Mouse (Mus musculus): Measurements from ENCODE around the gene Tspan10. TPM values are rescaled to one million over a fixed set of nuclear protein-coding genes. Genes with fewer than 3 reads are reported as not detected.

The Tspan10 gene
- polyA plus RNA-seq, 1 experiment = not detected

DNA sequence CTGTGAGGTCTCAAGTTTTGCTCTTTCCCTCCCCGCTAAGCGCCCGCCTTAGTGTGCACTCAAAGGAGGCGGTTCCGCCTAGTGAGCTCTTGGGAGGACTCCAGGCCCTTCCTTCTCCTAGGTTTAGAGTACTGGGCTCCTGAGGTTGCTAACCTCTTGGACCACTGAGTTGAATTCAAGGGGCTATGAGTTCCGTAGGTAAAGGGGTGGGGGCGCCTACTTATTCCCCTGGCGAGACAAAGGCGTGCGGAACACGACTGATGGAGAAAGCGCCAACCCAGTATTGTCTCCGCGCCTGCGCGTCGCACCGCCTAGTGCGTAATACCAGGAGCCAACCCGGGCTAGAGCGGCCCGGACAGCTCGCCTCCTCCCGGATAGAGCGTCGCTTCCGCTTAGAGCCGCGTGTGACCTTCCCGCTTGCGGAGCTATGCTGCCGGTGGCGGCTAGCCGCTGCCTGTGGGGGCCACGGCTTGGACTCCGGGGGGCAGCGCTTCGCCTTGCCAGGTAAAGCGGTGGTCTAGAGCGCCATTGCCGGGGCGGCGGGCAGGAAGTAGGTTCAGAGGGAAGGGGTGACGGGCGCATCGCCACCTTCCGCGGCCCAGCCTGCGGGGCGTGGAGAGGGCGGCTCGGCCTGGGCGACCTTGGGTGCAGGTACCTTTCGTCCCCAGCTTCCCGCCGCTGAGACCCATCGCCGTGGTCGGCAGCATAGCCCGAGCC lies 42.0 kb downstream of the Tspan10 start, which contains the start of gene Mrpl12:
Gene Mrpl12 (plus strand): TSS at position 349 of the 717 bp plus-strand sequence.
- H3K79me2 ChIP-seq (ENCODE audit: control insufficient read depth, insufficient read depth) = peaks cover 24% of the 10 kb centered on the region
- peak within 1 kb of the TSS; percentile 91 for H3K4me3 ChIP-seq
- H3K36me3 ChIP-seq (ENCODE audit: control insufficient read depth, insufficient read depth) = peaks cover 28% of the 10 kb centered on the region
- H3K27me3 ChIP-seq (ENCODE audit: control insufficient read depth, insufficient read depth, insufficient read length) = no peaks in the 10 kb centered on the region
- peak within 1 kb of the TSS; percentile 90 for H3ac ChIP-seq (ENCODE audit: control insufficient read depth, insufficient read length)
- TF ChIP-seq TCF3 (IDR thresholded peaks at IDR 0.05; ENCODE audit: insufficient read length, low read depth) (no peak), MAX (IDR thresholded peaks at IDR 0.05; ENCODE audit: low read depth) (no peak), SRF (IDR thresholded peaks at IDR 0.05; ENCODE audit: control insufficient read depth, insufficient read length, low read depth) (peak; percentile 79), MYOG (IDR thresholded peaks at IDR 0.05; ENCODE audit: control insufficient read depth in 1 of 3, insufficient read depth in 1 of 3, insufficient read length in 2 of 3, low read depth in 2 of 3) (peak in 2 of 3 experiments; percentile 12 to 59), POLR2A (IDR thresholded peaks at IDR 0.05; ENCODE audit: insufficient read length, low read depth) (peak; percentile 84), REST (IDR thresholded peaks at IDR 0.05; ENCODE audit: insufficient read depth, insufficient read length) (no peak), TCF12 (IDR thresholded peaks at IDR 0.05; ENCODE audit: insufficient read depth, poor library complexity, severe bottlenecking) (no peak), E2F4 (IDR thresholded peaks at IDR 0.05; ENCODE audit: insufficient read depth) (no peak), CEBPB (IDR thresholded peaks at IDR 0.05; ENCODE audit: insufficient read depth, poor library complexity, severe bottlenecking) (no peak), POLR2AphosphoS2 (IDR thresholded peaks at IDR 0.05; ENCODE audit: insufficient read length, low read depth) (peak; percentile 90), MYOD1 (IDR thresholded peaks at IDR 0.05; ENCODE audit: control insufficient read depth in 1 of 3, insufficient read length in 2 of 3, low read depth in 2 of 3) (no peak), USF1 (IDR thresholded peaks at IDR 0.05; ENCODE audit: low read depth) (no peak)
- peak within 1 kb of the TSS; percentile 92 for H3K4me2 ChIP-seq (ENCODE audit: low read depth)

GRCm38 (mm10) chr11:120485251-120485650 lies 42.8 kb downstream of the Tspan10 start:
- H3K27me3 ChIP-seq (ENCODE audit: control insufficient read depth, insufficient read depth, insufficient read length) = no peaks in the 10 kb centered on the region
- H3K36me3 ChIP-seq (ENCODE audit: control insufficient read depth, insufficient read depth) = peaks cover 28% of the 10 kb centered on the region
- peak overlapping the region; percentile 91 for H3K4me3 ChIP-seq
- peak overlapping the region; percentile 92 for H3K4me2 ChIP-seq (ENCODE audit: low read depth)
- H3ac ChIP-seq (ENCODE audit: control insufficient read depth, insufficient read length) = peak overlapping the region; percentile 90
- H3K79me2 ChIP-seq (ENCODE audit: control insufficient read depth, insufficient read depth) = peaks cover 24% of the 10 kb centered on the region
- TF ChIP-seq CEBPB (IDR thresholded peaks at IDR 0.05; ENCODE audit: insufficient read depth, poor library complexity, severe bottlenecking) (no peak), MYOG (IDR thresholded peaks at IDR 0.05; ENCODE audit: control insufficient read depth in 1 of 3, insufficient read depth in 1 of 3, insufficient read length in 2 of 3, low read depth in 2 of 3) (no peak), TCF3 (IDR thresholded peaks at IDR 0.05; ENCODE audit: insufficient read length, low read depth) (no peak)

DNA sequence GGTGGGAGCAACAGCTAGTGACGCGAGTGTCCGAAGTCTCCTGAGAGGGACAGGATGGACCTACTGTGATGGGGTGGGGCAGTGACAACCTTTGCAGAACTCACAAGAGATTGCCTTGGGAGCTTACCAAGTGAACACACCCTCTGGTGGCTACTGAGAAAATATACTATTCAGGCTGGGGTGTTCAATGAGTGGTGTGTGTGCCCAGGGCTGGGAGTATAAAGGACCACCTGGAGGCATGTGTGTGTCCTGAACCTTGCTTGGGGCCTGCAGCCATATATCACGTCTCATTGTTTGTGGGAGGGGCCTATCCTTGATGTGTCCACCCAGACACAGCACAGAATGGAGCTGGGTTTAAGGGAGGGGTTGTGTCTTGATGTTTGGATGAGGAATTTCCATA lies 46.1 kb downstream of the Tspan10 start:
- no peak for TF ChIP-seq USF1 (IDR thresholded peaks at IDR 0.05; ENCODE audit: low read depth)
- no peak for TF ChIP-seq MAX (IDR thresholded peaks at IDR 0.05; ENCODE audit: low read depth)
- no peak for TF ChIP-seq E2F4 (IDR thresholded peaks at IDR 0.05; ENCODE audit: insufficient read depth)
- no peak for TF ChIP-seq POLR2AphosphoS2 (IDR thresholded peaks at IDR 0.05; ENCODE audit: insufficient read length, low read depth)
- no peak for TF ChIP-seq POLR2A (IDR thresholded peaks at IDR 0.05; ENCODE audit: insufficient read length, low read depth)
- no peak for TF ChIP-seq MYOG (IDR thresholded peaks at IDR 0.05; ENCODE audit: control insufficient read depth in 1 of 3, insufficient read depth in 1 of 3, insufficient read length in 2 of 3, low read depth in 2 of 3)
- TF ChIP-seq SRF (IDR thresholded peaks at IDR 0.05; ENCODE audit: control insufficient read depth, insufficient read length, low read depth) = no peak
- no peak for TF ChIP-seq CEBPB (IDR thresholded peaks at IDR 0.05; ENCODE audit: insufficient read depth, poor library complexity, severe bottlenecking)
- no peak for TF ChIP-seq TCF12 (IDR thresholded peaks at IDR 0.05; ENCODE audit: insufficient read depth, poor library complexity, severe bottlenecking)
- no peak for TF ChIP-seq TCF3 (IDR thresholded peaks at IDR 0.05; ENCODE audit: insufficient read length, low read depth)
- TF ChIP-seq MYOD1 (IDR thresholded peaks at IDR 0.05; ENCODE audit: control insufficient read depth in 1 of 3, insufficient read length in 2 of 3, low read depth in 2 of 3) = no peak
- no peak for TF ChIP-seq REST (IDR thresholded peaks at IDR 0.05; ENCODE audit: insufficient read depth, insufficient read length)
- Histone ChIP-seq H3K79me2 (ENCODE audit: control insufficient read depth, insufficient read depth) (peaks cover 30% of the 10 kb centered on the region), H3K27me3 (ENCODE audit: control insufficient read depth, insufficient read depth, insufficient read length) (no peaks in the 10 kb centered on the region), H3K36me3 (ENCODE audit: control insufficient read depth, insufficient read depth) (peaks cover 16% of the 10 kb centered on the region), H3K4me3 (no peak overlapping the region), H3ac (ENCODE audit: control insufficient read depth, insufficient read length) (no peak overlapping the region), H3K4me2 (ENCODE audit: low read depth) (no peak overlapping the region)

GRCm38 (mm10) chr11:120489054-120489761 lies 46.8 kb downstream of the Tspan10 start:
- TF ChIP-seq E2F4 (IDR thresholded peaks at IDR 0.05; ENCODE audit: insufficient read depth) = no peak
- no peak for TF ChIP-seq MYOD1 (IDR thresholded peaks at IDR 0.05; ENCODE audit: control insufficient read depth in 1 of 3, insufficient read length in 2 of 3, low read depth in 2 of 3)
- no peak for TF ChIP-seq REST (IDR thresholded peaks at IDR 0.05; ENCODE audit: insufficient read depth, insufficient read length)
- peak; percentile 60 for TF ChIP-seq POLR2AphosphoS2 (IDR thresholded peaks at IDR 0.05; ENCODE audit: insufficient read length, low read depth)
- H3K36me3 ChIP-seq (ENCODE audit: control insufficient read depth, insufficient read depth) = peaks cover 16% of the 10 kb centered on the region
- no peaks in the 10 kb centered on the region for H3K27me3 ChIP-seq (ENCODE audit: control insufficient read depth, insufficient read depth, insufficient read length)
- H3ac ChIP-seq (ENCODE audit: control insufficient read depth, insufficient read length) = no peak overlapping the region
- H3K4me2 ChIP-seq (ENCODE audit: low read depth) = no peak overlapping the region
- no peak overlapping the region for H3K4me3 ChIP-seq
- H3K79me2 ChIP-seq (ENCODE audit: control insufficient read depth, insufficient read depth) = peaks cover 34% of the 10 kb centered on the region
